Mouse (Mus musculus) layer of hippocampus, postnatal 14 days (tissue): Measurements from ENCODE around the gene Cenpk. TPM values are rescaled to one million over a fixed set of nuclear protein-coding genes. Genes with fewer than 3 reads are reported as not detected.
A peak's percentile ranks its signal among the peaks of the same experiment; 100 is the strongest.
"Not testable (repeated sequence)": the region's sequence is repeated elsewhere in the genome, so short reads cannot be mapped to it uniquely, and the experiment has no call there.

Source experiments
- DNase-seq, 2 experiments: peaks; one replicate each; pipeline ENCODE4 v3.0.0; 2021 to 2022; ENCODE audit warnings: low spot score in 2 of 2, mixed read lengths in 1 of 2
- long read RNA-seq, 2 experiments: library from polyadenylated mRNA; stranded (forward); transcript quantifications; one replicate each; pipeline ENCODE4 v2.0.0; 2021
- total RNA-seq, 2 experiments: library from RNA; stranded (reverse); gene quantifications; 2 replicates each; pipeline ENCODE4 v1.2.3; 2021

The Cenpk gene
- total RNA-seq: 1 to 10 TPM; 1.7 to 1.9 TPM
- long read RNA-seq, experiment 1, partial matches to known transcripts: 0 of 2 reads
- long read RNA-seq, experiment 1, other reads (novel, unspliced or antisense): 2 of 2 reads
- long read RNA-seq, experiment 2, partial matches to known transcripts: 0 of 3 reads
- long read RNA-seq, experiment 2, other reads (novel, unspliced or antisense): 3 of 3 reads

- DNase-seq: peak; percentile 97 to 98
These were observed at the start of gene Cenpk, which contains the start of gene Ppwd1 for GRCm38 (mm10) chr13:104228384-104229066. Gene Cenpk, plus strand, starts transcription at chr13:104228611. Gene Ppwd1, minus strand, starts transcription at chr13:104228843.

GRCm38 (mm10) chr13:104178650-104179121, 49.7 kb upstream of the Cenpk start, which contains the start of gene Trim23:
Gene Trim23, plus strand, starts transcription at chr13:104178797.
- DNase-seq: peak; percentile 96 to 99

DNA sequence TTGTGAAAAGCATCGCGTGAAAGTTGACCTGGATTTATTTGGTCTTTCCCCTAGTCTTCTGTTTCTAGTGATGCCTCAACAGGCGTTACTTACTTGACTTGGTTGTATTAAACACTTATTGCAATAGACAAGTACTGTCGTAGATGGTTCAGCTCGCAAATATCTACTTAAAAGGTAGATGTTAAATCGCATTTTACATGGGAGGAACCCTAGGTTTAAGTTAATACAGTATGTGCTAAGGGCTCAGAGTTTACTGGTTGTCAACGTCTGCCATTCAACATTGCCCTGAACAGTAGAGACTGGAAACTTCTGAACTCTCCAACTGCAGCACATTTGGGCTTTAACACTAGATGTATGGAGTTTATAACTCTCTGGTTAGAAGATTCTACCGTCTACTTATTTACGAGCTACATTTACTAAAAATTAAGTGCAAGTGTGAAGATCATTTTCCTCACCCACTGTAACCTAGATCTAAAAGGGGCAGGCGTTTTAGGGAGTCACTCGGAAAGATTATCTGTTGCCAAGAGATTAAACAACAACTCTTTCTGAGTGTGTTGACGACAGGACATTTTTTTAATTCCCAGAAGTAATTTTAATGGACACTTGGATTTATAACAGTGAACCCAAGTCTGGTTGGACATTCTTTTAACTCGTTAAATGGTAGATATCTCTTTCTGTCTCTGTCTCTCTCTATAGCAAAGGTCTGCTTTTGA, 49.1 kb upstream of the Cenpk start:
- DNase-seq: no peak

GRCm38 (mm10) chr13:104187357-104187756, 41.1 kb upstream of the Cenpk start:
- no peak for DNase-seq

DNA sequence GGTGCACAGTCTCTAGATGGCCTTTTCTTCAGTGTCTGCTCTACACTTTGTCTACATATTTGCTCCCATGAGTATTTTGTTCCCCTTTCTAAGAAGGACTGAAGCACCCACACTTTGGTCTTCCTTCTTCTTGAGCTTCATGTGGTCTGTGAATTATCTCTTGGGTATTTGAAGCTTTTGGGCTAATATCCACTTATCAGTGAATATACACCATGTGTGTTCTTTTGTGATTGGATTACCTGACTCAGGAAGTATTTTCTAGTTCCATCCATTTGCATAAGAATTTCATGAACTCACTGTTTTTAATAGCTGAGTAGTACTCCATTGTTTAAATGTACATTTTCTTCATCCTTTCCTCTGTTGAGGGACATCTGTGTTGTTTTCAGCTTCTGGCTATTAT, 32.5 kb upstream of the Cenpk start:
- not testable (repeated sequence) for DNase-seq

DNA sequence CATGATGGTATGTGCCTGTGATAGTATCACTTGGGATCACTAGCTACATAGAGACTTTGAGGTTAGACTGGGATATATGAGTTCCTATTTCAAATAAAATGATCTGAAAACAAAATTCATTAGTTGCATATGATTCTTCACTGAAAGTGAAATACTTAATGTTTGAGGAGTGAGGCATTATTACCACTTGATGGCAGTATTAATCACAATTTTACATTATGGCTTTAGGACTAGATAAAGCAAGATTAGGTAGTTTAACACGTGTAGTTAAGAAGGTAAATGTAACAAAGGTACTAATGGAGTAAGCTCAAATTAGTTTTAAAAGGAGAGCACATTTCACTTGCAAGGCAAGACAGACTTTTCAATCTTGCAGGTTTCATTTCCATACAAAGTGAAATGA, 24.1 kb upstream of the Cenpk start:
- DNase-seq: no peak

- no peak for DNase-seq
These were observed 933 bp upstream of the Cenpk start for GRCm38 (mm10) chr13:104227478-104227877.

DNA sequence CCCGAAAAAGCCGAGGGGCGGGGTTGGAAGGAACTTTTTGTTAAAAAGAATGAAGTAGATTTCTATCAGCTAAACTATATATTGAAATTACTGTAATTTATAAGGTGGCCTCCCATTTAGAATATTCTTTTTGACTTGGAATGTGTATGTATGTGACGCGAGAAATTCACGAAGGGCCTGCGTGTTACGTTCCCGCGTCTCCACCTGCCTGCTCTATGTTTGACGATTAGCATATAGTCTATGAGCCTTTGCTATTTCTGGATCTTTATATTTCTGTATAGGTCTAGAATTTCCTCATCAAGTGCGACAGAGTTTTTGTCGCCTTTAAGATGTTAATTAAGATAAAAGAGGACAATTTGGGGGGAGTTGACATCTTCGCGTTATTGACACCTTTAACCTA, 770 bp downstream of the Cenpk start:
- DNase-seq: no peak

DNA sequence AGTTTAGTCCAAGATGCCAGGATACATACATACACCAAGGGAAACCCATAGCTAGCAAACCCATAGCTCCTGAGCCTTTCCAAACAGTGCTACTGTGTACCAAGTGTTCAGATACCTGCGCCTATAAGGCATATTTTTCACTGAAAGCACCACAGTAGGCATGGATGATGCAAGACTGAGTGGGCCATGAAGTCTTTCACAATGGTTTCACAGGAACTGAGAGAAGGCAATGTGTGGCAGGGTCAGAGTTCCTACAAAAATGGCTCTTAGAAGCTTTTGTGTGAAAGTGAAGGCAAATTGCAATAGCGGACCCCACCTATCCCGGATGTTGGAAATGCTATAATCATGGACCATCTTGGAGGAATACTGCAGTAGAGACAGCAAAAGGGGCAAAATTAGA, 30.6 kb downstream of the Cenpk start:
- no peak for DNase-seq

DNA sequence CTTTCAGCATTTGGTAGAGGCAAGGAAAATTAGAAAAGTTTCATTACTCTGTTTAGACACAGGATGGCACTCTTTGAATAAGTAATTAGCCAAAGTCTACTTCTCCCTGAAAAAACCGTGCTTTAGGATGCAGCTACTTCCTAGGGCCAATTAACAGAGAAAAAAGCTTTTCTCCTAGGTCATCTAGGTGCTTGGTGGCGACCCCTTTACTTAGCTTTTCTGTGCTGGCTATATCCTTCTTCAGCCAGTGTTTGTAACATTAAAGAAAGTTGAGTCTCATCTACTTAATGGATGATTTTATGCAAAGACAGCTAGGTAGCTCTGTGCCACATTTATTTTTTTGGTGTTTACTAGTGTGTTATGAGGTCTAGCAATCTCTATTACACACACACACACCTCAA, 56.6 kb downstream of the Cenpk start:
- DNase-seq: peak; percentile 12 to 58

DNA sequence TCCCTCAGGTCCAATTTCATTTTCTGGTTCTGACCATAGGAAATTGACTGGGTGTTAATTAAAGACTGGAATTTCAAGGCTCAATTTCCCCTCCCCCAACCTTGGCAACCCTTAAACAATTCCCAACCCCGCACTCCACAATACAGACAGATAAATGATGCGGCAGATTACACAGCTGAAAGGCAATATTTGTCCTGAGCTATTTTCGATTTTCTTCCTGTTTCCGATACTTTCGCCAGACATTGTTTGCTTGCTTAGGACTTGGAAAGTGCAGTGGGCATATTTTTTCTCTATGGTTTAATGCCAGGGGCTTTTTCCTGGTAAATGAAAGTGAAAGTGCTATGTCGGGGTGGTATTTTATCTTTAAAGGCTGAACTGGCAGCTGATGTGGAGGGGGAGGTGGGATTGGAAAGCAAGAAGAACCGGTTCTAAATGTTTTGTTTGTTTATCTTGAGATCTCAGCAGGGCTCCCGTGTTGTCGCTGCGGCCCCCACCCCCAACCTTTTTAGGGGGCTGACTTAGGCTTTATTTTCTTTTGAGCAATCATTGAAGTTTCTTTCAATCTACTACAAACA, 57.4 kb downstream of the Cenpk start:
- DNase-seq: peak; percentile 19 to 37

GRCm38 (mm10) chr13:104286336-104286735, 57.9 kb downstream of the Cenpk start:
- DNase-seq: peak in 1 of 2 experiments; percentile 3

DNA sequence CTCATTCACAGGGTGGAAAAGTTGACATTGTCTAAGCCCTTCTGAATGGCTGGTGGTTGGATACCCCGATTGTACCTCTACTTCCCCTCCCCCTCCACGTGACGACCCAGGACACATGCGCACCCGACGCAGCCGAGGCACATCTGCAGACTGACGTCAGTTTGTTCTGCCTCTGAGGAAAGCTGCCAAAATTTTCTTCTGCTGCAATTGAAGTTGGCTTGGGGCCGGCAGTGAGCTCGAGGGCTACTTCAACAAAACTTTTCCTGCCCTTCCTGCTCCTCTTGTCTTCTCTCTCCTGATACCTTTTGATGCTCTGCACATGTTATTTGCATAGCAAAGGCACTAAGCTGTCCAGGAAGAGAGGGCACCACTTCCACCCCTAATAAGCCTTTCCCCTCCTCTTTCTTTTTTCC, 58.5 kb downstream of the Cenpk start:
- peak; percentile 84 to 94 for DNase-seq

GRCm38 (mm10) chr13:104287366-104288225, 59.2 kb downstream of the Cenpk start, which contains the start of gene Adamts6:
Gene Adamts6, plus strand, starts transcription at chr13:104287835.
- DNase-seq: peak; percentile 4 to 7

- DNase-seq: peak; percentile 24 to 37
These were observed 59.9 kb downstream of the Cenpk start for GRCm38 (mm10) chr13:104288226-104288859.

GRCm38 (mm10) chr13:104289176-104289575, 60.8 kb downstream of the Cenpk start:
- no peak for DNase-seq

- DNase-seq: no peak
These were observed 67.1 kb downstream of the Cenpk start for GRCm38 (mm10) chr13:104295472-104295871.
